Mouse (Mus musculus) v-Abl transformed pro-B cells (cell line): ENCODE measurements at regions not wholly inside any gene's neighbourhood (a gene's known extent, or its start where the extent isn't known, plus 50 kb on each side); places are given as distances from the start of the nearest gene placed in this dataset.

Experiments
- in situ Hi-C, 2 experiments: fragments of 400-800 bp; cut with MboI; formaldehyde crosslinking; loops; one replicate each; pipeline ENCODE4 v1.15.1; 2025; ENCODE audit not compliant: unreplicated experiment in 2 of 2

GRCm38 (mm10) chr2:148560013-148560773 is 112.2 kb upstream of the Nxt1 start:
- in situ Hi-C loops = loop anchor here in 1 of 2 experiments (10.0 kb wide), 2 partner anchors 115 to 315 kb away; partner anchors contain the start of genes Cst3 and Nxt1

DNA sequence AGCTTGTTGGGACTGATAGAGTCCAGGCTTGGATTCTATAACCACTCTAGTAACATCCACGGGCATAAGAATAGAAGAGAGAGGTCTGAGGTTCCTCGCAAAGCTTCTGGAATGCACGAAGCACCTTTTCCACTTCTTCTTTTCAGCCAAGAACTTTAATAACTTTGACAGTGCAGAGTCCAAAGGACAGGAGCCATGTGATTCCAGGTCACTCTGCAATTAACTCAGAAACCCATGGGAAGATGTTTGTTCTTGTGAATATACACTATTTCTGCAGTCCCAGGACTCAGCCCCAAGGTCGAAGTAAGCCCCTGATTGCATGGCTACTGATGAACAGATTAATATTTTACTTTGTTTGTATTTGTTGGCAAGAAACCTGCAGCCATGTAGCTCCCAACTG is 113.0 kb upstream of the Nxt1 start:
- in situ Hi-C loops = no loop called here

DNA sequence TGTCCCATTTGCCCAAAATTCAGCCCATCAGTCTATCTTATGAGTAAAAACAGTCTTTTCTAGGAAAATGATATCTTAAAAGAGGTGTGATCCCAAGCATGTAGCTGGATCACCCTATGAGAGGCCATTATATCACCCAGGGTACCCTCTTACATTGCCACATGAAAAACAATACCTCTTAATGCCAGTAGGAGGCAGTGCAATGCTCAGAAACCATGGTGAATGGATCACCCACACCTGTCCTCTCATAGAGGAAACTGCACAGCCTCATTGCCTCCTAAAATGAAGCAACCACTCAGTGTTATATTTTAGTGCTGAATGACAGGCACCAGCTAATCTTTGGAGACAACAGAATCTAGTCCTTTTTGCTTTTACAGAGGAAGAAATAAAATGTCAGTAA is 114.0 kb upstream of the Nxt1 start:
- in situ Hi-C loops = no loop called here

DNA sequence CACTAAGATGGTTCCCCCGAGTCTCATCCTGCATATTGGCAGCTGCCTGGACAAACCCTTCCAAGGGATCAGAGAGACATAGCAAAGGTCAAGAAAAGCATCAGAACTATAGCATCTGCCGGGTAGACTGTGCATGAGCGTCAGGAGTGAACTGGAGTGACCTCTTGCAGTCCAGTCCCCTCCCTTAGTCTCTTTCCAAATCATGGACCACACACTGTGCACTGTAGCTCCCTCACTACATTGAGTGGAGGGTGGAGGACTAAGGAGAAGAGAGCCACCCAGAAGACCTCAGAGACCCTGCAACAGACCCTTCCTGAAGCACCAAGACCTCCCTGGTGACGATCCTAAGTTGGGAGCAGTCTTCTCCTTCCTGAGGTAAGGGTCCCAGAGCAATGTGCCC is 107.8 kb upstream of the Cd93 start:
- in situ Hi-C loops = no loop called here

DNA sequence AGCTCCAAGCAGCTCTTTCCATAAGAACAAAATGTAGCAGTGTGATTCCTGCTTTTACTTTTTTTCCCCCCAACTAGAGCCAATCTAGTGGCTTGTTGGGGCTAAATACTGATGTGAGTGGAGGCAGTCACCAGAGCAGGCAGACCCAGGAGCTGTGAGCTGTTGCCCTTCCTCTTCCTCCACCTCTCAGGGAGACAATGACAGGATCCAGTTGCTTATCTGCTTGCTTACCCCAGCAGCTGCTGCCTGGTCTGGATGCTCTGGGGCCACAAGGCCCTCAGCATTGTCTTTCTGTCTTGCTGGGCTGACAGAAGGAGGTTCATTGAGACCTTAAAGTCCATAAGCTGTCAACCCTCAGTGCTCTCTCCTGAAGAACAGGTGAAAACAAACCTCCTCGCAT is 106.3 kb upstream of the Cd93 start:
- in situ Hi-C loops = no loop called here

GRCm38 (mm10) chr2:148542340-148542739 is 99.0 kb upstream of the Cd93 start:
- in situ Hi-C loops = no loop called here

GRCm38 (mm10) chr2:148537914-148538510 is 94.6 kb upstream of the Cd93 start:
- in situ Hi-C loops = loop anchor here in 1 of 2 experiments (5.0 to 10.0 kb wide), 3 partner anchors 39 to 117 kb away; partner anchors contain the start of gene Cd93

- in situ Hi-C loops = loop anchor here in 1 of 2 experiments (5.0 to 10.0 kb wide), 3 partner anchors 40 to 118 kb away; partner anchors contain the start of gene Cd93
Observed at GRCm38 (mm10) chr2:148537251-148537650, 93.9 kb upstream of the Cd93 start.

- in situ Hi-C loops = loop anchor here in 1 of 2 experiments (5.0 to 10.0 kb wide), 3 partner anchors 41 to 118 kb away; partner anchors contain the start of gene Cd93
Observed at GRCm38 (mm10) chr2:148536608-148537007, 93.2 kb upstream of the Cd93 start.

GRCm38 (mm10) chr2:148535562-148536180 is 92.3 kb upstream of the Cd93 start:
- in situ Hi-C loops = loop anchor here in 1 of 2 experiments (5.0 to 10.0 kb wide), 3 partner anchors 42 to 119 kb away; partner anchors contain the start of gene Cd93

DNA sequence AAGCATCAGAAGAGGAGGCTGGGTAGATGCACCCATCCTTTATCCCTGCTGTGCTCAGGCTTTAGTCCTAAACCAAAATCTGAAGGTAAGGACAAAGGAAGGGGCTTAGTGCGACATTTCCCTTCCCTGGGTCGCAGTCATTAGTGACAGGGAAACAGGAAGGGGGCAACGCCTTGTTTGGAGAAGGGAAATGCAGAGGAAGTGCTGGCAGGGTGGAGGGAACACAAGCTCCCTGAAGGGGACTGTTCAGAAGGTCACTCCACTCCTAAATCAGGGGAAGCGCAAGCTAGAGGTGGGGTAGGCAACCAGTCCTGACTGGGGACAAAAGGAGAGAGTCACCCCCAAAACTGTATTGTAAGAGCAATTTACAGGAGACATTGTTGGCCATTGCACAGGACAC is 88.7 kb upstream of the Cd93 start:
- in situ Hi-C loops = loop anchor here (5.0 to 10.0 kb wide), 3 partner anchors 87 to 125 kb away; partner anchors contain the start of genes Thbd (in 2 of the 2) and Cd93 (in 1 of the 2)

DNA sequence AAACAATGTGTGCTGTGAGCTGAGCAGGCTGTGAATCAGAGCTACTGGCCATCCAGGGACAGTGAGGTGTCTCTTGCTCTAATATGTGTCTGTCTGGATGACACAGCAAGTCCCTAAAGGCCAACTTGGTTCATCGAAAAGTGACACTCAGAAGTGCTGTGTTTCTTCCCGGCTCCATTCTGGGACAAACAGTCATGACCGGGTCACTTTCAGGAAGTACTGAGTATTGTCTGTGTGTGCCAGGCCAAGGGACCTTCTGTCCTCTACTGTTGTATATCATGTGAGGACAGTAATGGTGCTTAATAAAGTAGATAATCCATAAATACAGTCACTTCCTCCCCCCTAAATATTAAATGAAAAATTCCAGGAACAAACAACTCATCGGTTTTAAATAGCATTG is 87.2 kb upstream of the Cd93 start:
- in situ Hi-C loops = loop anchor here (5.0 to 10.0 kb wide), 3 partner anchors 86 to 124 kb away; partner anchors contain the start of genes Thbd (in 2 of the 2) and Cd93 (in 1 of the 2)

DNA sequence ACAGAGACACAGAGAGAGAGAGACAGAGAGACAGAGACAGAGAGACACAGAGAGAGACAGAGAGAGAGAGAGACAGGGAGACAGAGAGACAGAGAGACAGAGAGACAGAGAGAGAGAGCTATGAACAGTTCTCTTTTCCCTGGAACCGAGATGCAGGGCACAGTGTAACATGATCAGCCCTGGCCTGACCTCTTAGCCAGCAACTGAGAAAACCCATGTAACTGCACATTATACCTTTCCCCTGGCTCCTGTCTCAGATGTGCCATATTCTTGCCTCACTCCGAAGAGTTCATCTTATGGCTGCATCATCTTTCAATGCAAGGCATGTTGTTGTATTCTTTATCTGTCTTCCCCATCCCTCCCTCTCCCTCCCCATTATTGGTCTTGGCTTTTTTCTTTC is 86.5 kb upstream of the Cd93 start:
- in situ Hi-C loops = loop anchor here (5.0 to 10.0 kb wide), 3 partner anchors 85 to 125 kb away; partner anchors contain the start of genes Thbd (in 2 of the 2) and Cd93 (in 1 of the 2)

DNA sequence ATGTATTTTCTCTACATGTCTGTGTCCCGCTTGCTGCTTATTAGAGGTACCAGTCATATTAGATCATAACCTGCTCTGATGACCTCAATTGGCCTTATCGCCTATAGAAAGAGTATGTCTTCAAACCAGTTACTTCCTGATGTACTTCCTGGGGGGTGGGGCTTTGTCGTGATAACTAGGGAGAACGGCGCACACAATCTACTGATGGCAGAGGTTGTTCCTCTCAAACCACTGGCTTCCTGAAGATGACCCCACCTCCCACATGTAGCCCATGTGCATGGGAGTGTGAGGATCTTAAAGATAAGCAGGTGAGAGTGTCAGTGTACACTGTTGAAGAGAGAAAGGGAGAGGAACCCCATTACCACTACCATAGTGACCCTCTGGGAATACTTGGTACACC is 84.4 kb upstream of the Cd93 start:
- in situ Hi-C loops = no loop called here

DNA sequence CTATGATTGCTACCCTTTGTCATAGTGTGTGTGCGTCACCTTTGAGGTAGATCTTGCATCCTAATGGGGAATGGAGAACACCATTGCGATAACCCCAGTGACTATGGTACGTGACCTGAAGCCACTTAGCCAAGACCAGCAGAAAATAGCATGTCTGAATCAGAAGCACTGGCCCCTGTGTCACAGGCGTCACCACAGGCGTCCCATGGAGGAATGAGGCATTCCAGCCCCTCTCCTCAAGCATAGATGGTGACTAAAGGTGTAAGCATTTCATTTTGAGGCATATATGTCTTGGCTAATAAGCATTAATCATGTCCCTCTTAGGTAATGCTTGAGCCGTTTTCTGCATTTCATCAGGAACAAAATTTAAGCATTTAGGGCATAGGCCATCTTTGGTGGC is 82.1 kb upstream of the Cd93 start:
- in situ Hi-C loops = no loop called here

- in situ Hi-C loops = loop anchor here in 1 of 2 experiments (5.0 kb wide), 1 partner anchor 36 kb away; no protein-coding TSS in a partner anchor
Observed at GRCm38 (mm10) chr2:148523401-148523800, 80.0 kb upstream of the Cd93 start.

GRCm38 (mm10) chr2:148522936-148523335 is 79.6 kb upstream of the Cd93 start:
- in situ Hi-C loops = loop anchor here in 1 of 2 experiments (5.0 kb wide), 1 partner anchor 36 kb away; no protein-coding TSS in a partner anchor

DNA sequence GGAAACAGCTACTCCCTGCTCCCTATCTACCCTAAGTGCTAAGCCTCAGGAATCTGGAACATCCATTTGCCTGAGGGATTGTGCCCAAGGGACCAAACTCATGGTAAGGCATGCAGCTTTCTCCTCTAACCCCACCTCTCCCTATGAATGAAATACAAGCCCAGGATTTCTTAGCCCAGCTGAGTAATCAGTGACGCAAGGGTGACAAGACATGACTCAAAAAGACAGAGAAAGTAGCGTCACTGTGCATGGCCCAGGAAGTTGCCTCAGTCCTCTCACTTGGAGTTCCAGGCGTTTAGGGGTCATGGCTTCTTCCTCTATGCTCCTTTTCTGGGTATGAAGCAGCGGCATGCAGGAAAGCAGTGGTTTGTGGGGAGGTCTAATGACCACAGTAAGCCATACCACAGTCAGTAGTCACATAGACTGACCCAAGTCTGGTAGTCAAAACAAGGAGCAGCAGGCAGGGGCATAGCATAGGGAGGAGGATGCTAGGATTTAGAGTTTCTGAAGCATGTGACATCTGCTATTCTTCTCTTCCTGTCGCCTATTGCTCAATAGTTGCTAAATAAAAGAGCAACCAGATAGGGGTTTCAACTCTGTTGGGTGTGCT is 78.7 kb upstream of the Cd93 start:
- in situ Hi-C loops = loop anchor here in 1 of 2 experiments (5.0 kb wide), 1 partner anchor 35 kb away; no protein-coding TSS in a partner anchor

DNA sequence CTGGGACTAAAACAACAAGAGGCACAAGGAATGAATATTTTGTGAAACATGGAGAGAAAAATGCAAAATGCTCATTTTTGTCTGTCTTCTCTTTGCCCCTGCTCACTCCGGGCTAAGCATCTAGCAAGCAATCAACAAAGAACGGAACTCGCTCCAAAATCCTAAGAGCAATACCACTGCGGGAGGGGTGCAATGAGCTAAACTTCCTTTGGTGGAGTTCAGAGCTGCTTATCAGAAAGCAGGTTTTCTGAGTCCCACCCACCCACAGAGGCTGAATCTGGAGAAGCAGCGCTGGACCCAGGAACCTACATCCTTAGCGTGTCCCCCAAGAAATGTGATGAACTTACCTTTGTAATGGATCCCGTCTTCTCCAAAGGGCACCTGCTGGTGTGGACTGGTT is 76.9 kb upstream of the Cd93 start:
- in situ Hi-C loops = loop anchor here in 1 of 2 experiments (5.0 kb wide), 1 partner anchor 33 kb away; no protein-coding TSS in a partner anchor

DNA sequence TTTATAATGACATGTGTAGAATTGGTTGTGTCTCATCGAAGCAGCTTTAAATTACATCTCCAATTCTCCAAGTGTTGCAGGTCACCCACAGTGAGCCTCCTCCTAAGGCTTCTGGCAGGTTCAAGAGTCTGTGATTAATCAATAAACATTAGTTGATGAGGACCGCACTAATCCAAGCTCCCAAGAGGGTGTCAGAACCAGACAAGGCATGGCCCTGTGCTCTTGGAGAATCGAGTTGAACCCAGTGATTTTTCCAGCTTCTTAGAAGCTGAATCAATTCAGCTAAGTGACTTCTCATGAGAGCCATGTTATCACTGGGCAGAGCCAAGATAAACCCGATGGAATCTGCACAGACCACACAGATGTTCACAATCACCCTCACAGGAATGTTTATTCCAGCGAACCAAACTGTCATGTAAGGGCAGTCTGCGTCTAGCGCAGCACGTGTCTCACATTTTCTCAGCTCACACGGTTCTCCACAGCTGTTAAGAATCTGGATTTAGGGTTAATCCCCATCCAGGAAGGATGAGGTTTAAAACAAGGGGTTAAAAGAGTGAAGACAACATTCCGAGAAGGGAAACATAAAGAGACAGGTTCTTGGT is 76.4 kb upstream of the Cd93 start:
- in situ Hi-C loops = loop anchor here in 1 of 2 experiments (5.0 kb wide), 1 partner anchor 32 kb away; no protein-coding TSS in a partner anchor
